Mouse (Mus musculus) spleen, embryonic (tissue): ENCODE data around the gene Porcn.

Source experiments
- CTCF ChIA-PET: fragments of 350-600 bp; sonication (Branson Sonifier 250); formaldehyde crosslinking; loops from one replicate; lab custom pipeline; 2022; lab: Charles Lee

Gene Porcn

DNA sequence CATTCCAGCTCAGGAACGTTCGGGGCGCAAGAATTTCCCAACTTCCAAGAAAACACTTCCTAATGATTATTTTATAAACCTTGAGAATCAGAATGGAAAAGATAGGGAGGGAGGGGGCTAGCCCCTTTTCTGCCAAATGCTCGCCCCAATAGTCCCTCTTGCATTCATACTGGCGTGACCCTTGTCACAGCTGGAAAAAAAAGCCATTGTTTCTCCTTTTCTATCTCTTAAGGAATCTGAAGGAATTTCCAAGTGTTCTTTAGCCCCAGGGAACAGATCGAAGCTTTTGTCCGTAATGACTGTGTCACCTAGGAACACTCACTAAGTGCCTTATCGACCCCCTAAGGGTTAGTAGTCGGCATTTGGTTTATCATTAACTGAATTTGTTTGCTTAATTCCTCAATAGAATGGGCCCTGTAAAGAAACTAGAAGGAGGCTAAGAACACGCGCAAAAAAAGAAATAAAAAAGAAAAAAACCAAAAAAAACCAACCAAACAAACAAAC lies 421 bp upstream of the Porcn start:
- CTCF ChIA-PET: no interaction called here

- CTCF ChIA-PET: no interaction called here
Observed at GRCm38 (mm10) chrX:8205551-8205950, 774 bp downstream of the Porcn start.

- CTCF ChIA-PET: no interaction called here
Observed at GRCm38 (mm10) chrX:8205088-8205487, 1.2 kb downstream of the Porcn start.

DNA sequence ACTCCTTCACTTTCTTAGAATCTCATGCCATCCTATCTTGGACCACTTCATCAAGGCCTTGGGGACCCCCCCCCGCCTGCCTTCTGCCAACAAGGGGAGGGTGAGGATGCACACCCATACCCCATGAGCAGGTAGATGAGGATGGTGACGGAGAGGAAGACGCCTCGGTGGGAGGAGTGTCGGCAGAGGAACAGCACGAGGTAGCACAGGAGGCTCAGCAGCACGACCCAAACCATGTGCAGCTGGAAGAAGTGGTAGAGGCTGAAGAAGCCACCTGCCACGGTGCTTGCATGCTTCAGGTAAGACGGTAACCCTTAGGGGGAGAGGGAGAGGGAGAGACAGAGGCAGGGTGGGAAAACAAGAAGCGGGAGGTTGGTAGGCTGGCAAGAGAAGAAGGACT lies 2.2 kb downstream of the Porcn start:
- CTCF ChIA-PET: no interaction called here

DNA sequence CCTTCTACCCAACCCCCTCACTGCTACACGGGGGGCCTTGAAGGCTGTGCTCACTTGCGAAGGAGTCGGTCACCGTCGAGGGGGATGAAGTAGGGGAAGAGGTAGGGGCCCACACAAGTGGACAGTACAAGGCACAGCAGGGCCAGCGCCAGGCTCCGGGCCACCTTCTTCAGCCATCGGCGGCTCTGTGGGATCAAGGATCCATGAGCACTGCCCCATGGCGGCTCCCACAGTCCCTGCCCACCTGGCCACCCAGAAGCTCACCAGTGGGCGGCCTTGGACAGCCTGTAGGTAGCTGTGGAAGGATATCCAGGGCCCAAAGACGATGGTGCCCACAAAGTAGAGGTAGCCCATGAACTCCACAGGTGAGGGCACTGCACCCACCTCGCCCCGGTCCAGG lies 3.2 kb downstream of the Porcn start:
- CTCF ChIA-PET: no interaction called here

- CTCF ChIA-PET: no interaction called here
Observed at GRCm38 (mm10) chrX:8193419-8193723, 13.0 kb downstream of the Porcn start, which contains the start of gene Ebp. TSS of gene Ebp (minus strand) at chrX:8193512.

DNA sequence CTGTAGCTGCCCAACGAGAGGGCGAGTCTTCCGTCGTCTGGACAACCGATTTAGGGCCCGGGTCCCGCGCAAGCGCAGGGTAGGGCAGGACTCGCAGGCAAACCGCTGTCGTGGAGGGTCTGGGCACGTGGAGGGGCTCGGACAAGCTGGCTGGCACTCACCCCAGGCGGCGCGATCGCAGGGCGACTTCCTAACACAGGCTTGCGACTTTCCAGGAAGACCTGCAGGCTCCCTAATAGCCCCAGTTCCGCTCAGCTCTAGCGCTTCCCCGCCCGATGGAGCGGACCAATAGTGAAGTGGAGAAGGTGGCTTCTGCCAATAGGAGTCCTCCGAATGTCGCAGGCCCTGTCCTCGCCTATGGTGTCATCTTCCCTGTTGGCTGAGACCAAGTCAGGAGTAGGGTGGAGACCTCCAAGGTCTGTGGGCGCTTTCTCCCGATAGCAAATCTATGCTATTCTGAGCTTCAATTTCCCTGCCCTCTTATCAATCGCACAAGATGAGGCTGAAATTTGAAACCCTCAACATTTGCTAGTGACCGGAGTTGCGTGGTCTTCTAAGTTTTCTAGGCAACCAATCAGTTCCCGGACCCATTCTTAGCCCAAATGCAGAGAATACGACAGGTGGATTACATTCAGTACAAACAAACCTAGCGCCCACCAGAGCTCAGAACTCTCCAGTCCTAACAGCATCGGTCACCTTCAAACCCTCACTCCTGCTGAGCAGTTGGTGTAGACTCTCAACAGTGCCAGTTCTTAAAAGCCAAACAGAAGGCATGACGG lies 13.5 kb downstream of the Porcn start:
- CTCF ChIA-PET: interaction anchor here (0.6 kb wide), 1 partner anchor 552 kb away, joined by 4 read pairs; no protein-coding TSS in a partner anchor

- CTCF ChIA-PET: interaction anchor here (0.6 kb wide), 2 partner anchors 46 to 552 kb away, joined by 3 to 4 read pairs; no protein-coding TSS in a partner anchor
Observed at GRCm38 (mm10) chrX:8192126-8192639, 14.1 kb downstream of the Porcn start.

- CTCF ChIA-PET: no interaction called here
Observed at GRCm38 (mm10) chrX:8182871-8183540, 23.3 kb downstream of the Porcn start.

DNA sequence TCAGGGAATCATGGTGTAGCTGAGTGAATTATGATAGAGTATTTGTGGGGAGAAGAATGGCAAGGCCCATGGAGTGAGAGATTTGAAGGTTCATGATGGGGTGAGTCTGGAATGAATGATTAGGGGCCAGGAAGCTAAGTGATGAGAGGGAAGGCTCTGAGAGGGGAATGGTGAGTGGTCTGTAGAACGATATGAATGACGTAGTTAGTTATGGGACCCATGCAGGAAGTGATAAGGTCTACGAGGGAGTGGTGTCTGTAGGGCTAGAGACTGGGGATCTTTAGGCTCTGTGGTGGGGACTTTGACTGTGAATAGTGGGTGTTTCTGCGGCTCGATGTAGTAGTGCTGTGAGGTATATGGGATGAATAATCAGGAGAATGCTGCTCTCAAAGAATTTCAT lies 26.7 kb downstream of the Porcn start:
- CTCF ChIA-PET: no interaction called here

DNA sequence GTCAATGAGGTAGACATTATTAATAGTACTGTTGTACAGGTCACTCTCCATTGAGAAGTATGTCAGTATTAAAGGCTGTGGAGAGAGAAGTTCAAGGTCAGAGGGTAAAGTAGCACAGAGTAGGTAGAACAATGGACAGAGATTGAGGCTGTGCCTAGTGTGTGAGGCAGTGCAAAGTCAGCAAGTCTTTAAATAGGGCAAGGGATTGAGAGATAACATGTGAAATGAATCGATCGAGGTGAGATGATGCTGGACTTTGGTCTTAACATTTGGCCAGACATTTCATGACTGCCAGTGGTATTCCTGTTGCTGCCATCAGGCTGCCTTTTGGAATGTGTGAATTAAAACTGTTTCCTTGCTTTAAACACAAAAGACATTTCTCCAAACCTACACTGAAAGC lies 27.5 kb downstream of the Porcn start:
- CTCF ChIA-PET: no interaction called here

DNA sequence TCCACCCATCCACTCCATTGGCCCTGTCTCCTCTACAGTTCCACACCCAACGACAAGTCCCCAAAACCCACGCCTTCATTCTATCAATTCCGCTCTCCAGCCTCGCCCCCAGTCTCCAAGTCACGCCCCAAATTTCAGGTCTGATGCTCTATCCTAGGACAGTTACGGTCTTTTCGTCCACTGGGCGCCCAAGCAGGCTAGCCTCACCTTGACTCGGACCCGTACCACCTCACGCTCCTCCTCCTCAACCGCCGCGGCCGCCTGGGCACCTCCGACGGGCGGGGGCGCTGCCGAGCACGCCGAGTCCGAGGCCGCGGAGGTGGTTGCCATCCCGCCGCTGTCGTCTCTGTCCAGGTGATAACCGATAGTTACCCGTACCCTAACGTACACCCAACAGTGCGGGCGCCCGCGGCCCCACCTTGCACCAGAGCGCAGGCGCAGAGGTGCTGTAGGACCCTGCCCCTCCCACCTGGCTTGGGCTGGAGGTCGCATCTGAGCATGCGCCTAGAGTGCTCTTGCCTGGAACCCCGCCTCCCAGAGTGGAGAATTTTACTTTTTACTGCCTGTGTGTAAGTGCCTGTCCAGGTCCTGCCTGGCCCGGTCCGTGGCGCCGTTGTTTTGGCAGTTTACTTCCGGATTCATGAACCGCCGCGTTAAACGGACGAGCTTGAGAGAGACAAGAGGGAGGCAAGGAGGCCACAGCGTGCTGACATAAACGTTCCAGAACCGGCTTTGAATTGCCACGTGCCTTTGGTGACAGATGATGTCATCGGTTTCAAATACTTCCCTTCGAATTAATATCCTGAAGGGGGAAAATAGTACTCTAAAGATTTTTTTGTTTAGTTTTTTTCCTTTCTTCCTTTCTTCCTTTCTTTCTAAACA lies 30.6 kb downstream of the Porcn start, which contains the start of gene Tbc1d25:
Tbc1d25 (minus strand) TSS at position 678 of the 882 bp plus-strand sequence.
- CTCF ChIA-PET: no interaction called here

GRCm38 (mm10) chrX:8175169-8175503 lies 31.2 kb downstream of the Porcn start:
- CTCF ChIA-PET: no interaction called here

GRCm38 (mm10) chrX:8167716-8168647 lies 38.3 kb downstream of the Porcn start:
- CTCF ChIA-PET: no interaction called here

DNA sequence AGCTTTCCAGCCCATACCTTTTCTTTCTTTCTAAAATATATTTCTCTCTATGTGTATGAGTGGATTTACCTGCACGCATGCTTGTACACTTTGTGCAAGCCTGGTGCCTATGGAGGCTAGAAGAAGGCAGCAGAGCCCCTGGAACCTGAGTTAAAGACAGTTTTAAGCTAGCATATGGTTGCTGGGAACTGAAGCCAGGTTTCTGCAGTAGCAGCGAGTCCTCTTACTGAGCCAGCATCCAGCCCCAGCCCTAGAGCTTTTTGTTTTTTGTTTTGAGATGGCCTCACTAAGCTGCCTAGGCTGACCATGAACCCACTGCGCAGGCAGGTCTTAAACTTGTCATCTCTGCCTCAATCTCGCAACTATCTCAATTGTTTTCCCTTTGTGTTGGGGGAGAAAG lies 41.9 kb downstream of the Porcn start:
- CTCF ChIA-PET: no interaction called here

GRCm38 (mm10) chrX:8163076-8163475 lies 43.2 kb downstream of the Porcn start:
- CTCF ChIA-PET: interaction anchor here (0.7 kb wide), 1 partner anchor 33 kb away, joined by 3 read pairs; no protein-coding TSS in a partner anchor

DNA sequence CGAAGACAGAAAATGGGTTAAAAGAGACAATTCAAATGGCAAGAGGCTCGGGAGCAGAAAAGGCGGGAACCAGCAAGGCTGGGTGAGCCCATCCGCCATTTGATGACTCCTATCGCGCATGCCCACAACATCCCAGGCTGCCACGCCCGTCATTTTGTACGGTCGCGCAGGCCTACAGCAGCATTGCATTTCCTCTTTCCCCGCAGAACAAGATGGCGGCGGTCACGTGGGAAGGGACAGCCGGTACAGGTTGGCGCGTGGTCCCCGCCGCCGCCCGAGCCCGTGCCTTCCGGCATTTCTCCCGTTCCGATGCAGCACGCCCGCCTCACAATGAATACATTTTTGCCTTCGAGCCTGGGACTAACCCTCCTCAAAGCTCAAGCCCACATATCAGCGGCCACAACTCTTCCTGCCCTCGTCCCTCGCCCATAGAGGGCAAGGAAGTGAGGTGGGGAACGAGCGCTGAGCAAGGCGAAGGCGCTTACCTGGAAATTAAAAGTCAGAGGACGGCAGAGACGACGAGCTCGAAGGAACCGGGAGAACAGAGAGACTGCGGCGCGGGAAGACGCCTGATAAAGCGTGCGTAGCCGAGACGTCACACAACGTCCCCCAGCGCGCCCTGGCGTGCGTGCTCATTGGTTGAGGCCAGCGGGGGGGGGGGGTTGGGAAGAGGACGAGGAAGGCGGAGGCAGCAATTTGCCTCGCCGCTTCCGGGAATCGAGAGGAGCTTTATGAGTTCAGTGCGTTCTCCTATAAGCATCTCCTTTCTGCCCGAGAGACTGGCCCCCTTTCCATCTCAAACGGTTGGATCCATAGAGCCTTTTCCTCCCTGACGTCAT lies 61.0 kb downstream of the Porcn start, which contains the start of gene Rbm3:
Rbm3 (minus strand) TSS at position 728 of the 839 bp plus-strand sequence.
- CTCF ChIA-PET: interaction anchor here (0.6 kb wide), 1 partner anchor 358 kb away, joined by 3 read pairs; no protein-coding TSS in a partner anchor
